Mouse (Mus musculus) urinary bladder, adult 2 months (tissue): Measurements from ENCODE around the gene Nosip. TPM values are rescaled to one million over a fixed set of nuclear protein-coding genes. Genes with fewer than 3 reads are reported as not detected.
"Not testable (repeated sequence)": the region's sequence is repeated elsewhere in the genome, so short reads cannot be mapped to it uniquely, and the experiment has no call there.

Experiments used
- DNase-seq: peaks from one replicate; pipeline ENCODE4 v3.0.0; 2022; ENCODE audit warnings: low spot score
- polyA plus RNA-seq: library from polyadenylated mRNA; depleted of rRNA; stranded (reverse); fragments of >200 nt; gene quantifications from 2 replicates; pipeline ENCODE4 v1.2.3, GENCODE M21; 2012

Nosip gene
- polyA plus RNA-seq, 1 experiment, result 59.9 TPM

DNA sequence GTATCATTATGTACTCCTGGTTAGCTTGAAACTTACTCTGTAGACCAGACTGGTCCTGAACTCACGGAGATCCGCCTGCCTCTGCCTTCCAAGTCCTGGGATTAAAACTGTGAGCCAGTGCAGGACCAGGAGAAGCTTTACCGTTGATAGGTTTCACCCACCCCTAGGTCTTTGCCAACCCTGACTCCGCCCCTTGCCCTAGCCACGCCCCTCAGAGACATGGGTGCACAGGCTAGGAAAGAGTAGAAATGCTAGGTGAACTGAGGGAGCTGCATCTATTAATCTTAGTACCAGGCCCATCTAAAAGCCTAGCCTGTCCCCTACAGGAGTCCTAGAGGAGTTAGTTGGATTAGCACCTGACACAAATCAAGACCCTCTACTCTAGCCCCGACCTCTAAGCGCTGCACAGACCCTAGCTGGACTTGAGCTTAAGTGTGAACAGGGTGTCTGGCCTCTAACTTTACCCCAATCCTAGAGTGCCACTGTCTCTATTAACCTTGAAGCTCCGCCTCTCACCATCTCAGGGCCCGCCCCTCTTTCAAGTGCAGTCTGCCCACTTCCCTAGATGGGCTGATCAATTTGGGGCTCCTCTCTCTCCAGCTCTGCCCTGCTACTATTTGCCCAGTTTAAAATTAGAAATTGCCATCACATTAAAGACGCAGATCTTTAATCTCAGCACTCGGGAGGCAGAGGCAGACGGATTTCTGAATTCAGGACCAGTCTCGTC is 28.2 kb downstream of the Nosip start:
- no peak for DNase-seq

DNA sequence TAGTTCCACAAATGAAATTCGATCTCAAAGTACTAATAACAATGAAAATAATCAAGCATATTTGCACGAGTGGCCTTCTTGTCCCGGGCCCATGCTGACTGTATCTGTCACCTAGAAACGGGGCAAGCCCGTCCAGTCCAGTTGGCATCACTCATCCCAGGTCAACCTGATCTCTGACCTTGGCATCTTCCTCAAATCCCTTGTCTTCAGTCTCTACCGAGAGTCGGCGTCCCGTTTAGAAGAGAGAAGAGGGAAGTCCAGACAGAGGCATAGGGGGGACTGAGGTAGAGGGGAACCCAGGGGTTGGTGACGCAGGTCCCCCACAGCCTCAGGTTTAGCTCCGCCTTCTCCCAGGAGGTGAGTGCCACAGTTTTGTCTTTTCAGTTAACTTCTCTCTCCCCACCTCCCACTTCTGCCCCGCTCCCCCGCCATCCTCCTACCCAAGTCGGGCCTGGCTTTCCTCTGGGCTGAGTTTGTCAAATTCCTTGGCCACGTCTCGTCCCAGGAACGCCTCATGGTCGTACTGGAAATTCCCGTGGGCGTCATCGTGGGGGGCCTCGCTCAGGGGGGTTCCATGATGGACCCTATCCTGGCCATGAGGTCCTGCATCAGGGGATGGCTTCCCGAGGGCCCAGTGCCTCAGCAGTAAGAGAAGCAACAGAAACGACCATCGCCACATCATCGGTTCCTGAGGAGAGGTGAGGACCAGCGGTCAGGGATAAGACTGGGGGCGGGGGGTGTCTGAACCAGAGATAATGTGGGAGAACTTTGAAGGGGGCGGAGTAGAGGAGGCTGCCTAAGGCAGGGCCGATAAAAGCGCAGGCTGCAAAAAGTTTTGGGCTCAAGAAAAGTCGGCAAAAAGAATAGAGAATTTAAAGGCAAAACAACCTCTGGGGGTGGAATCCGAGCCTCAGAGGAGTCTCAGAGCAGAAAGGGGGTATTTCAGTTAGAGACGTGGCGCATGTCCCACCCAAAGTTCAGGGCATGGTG is 29.1 kb downstream of the Nosip start:
- DNase-seq, result no peak

- DNase-seq, result no peak
Observed at GRCm38 (mm10) chr7:45092048-45092447, 29.8 kb downstream of the Nosip start, which contains the start of gene Rcn3. Gene Rcn3 (minus strand): TSS chr7:45092221.

- no peak for DNase-seq
Observed at GRCm38 (mm10) chr7:45092828-45093515, 30.7 kb downstream of the Nosip start.

GRCm38 (mm10) chr7:45093516-45093905 is 31.3 kb downstream of the Nosip start:
- DNase-seq, result no peak

GRCm38 (mm10) chr7:45094121-45094520 is 31.9 kb downstream of the Nosip start:
- DNase-seq, result no peak

GRCm38 (mm10) chr7:45095367-45095766 is 33.1 kb downstream of the Nosip start:
- no peak for DNase-seq

GRCm38 (mm10) chr7:45095965-45096364 is 33.7 kb downstream of the Nosip start:
- DNase-seq, result not testable (repeated sequence)

DNA sequence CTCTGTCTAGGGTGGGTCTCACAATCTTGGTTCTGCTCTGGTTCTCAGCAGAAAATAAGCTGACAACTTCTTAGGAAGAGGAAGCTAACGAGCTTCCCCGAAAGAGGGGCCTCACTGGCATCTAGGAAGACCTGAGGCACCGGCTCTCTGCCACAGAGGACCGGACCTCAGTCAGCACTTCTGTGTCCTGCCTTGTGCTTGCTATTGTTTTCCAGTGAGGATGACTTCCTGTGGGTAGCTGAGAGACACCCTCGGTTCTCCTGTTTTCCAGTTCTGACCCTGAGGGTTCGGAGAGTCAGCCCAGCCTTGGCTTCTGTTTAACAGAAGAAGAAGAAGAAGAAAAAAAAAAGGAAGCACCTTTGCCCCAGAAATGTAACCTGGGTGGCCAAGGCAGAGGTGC is 35.2 kb downstream of the Nosip start:
- no peak for DNase-seq

- no peak for DNase-seq
Observed at GRCm38 (mm10) chr7:45098541-45099240, 36.5 kb downstream of the Nosip start.

DNA sequence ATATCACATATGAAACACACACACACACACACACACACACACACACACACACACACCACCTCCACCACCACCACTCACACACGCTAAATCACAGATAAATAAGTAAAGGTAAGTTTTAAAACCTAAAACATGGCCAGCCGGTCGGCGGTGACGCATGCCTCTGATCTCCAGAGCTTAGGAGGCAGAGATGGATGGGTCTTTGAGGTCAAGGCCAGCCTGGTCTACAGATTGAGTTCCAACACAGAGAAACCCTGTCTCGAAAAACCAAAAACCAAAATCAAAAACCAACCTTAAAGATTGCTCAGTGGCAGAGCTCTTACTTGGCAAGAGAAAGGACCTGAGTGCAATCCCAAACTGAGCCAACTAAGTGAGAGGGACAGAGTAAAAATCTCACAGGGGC is 37.8 kb downstream of the Nosip start:
- no peak for DNase-seq

- no peak for DNase-seq
Observed at GRCm38 (mm10) chr7:45102441-45102840, 40.2 kb downstream of the Nosip start.

GRCm38 (mm10) chr7:45102940-45103585 is 40.8 kb downstream of the Nosip start:
- DNase-seq, result no peak

- peak; percentile 51 for DNase-seq
Observed at GRCm38 (mm10) chr7:45103652-45104180, 41.5 kb downstream of the Nosip start, which contains the start of gene Fcgrt. Gene Fcgrt (minus strand): TSS chr7:45103851.

GRCm38 (mm10) chr7:45104941-45105340 is 42.7 kb downstream of the Nosip start:
- DNase-seq, result no peak

GRCm38 (mm10) chr7:45105491-45105890 is 43.3 kb downstream of the Nosip start:
- no peak for DNase-seq

GRCm38 (mm10) chr7:45106441-45106840 is 44.2 kb downstream of the Nosip start:
- DNase-seq, result no peak

- no peak for DNase-seq
Observed at GRCm38 (mm10) chr7:45107052-45107645, 44.9 kb downstream of the Nosip start.

DNA sequence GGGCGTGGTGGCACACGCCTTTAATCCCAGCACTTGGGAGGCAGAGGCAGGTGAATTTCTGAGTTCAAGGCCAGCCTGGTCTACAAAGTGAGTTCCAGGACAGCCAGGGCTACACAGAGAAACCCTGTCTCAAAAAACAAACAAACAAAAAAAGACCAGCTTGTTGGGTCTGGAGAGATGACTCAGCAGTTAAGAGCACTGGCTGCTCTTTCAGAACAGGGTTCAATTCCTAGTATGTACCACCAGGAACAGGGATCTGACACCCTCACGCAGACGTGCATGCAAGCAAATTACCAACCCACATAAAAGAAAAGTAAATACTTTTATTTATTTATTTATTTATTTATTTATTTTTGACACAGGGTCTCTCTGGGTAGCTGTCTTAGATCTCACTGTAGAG is 47.9 kb downstream of the Nosip start:
- not testable (repeated sequence) for DNase-seq

DNA sequence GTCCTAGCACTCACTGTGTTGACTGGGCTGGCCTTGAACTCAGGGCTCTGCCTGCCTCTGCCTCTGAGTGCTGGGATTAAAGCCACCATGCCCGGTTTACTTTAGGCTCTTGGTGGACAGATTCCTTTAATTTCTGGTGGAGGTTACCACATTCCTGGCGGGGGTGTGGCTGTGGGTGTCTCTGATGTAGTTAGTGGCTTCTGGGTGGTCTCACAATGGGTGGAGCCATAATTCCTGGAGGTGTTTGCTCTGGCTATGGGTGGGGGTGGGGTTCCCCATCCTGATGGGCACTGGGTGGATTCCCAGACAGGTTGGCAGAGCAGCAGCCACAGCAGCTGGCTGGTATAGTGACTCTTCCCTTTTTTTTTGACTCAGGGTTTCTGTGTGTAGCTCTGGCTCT is 49.7 kb downstream of the Nosip start:
- no peak for DNase-seq
